Mouse (Mus musculus) granulocyte monocyte progenitor cell, adult 5-6 weeks (primary cell): ENCODE measurements around the gene Tppp. TPM values are rescaled to one million over a fixed set of nuclear protein-coding genes. Genes with fewer than 3 reads are reported as not detected.

Experiments
- total RNA-seq, 2 experiments: library from RNA; stranded (forward) in 1 of 2; stranded (reverse) in 1 of 2; fragments of 200-712, 200-1000 nt in 1 of 2; fragments of >200 nt in 1 of 2; fragmentation: Nextera tagmentation in 1 of 2; gene quantifications; 2 replicates each; pipeline ENCODE4 v1.2.3; 2014 to 2017

Gene Tppp
- total RNA-seq, 2 experiments from 2014 or later: not detected

Other genes starting within 250 kb of the Tppp start
- gene Nkd2, start 161.8 kb upstream of the Tppp start, total RNA-seq (2014; fragmentation: Nextera tagmentation): not detected in 2 replicates
- gene Nkd2, start 161.8 kb upstream of the Tppp start, total RNA-seq (2017): not detected in 2 replicates
- gene Trip13, start 71.6 kb upstream of the Tppp start, total RNA-seq (2014; fragmentation: Nextera tagmentation): 33.9 and 34.2 TPM in 2 replicates
- gene Trip13, start 71.6 kb upstream of the Tppp start, total RNA-seq (2017): 36.6 and 57.9 TPM in 2 replicates
- 33.5 and 37.1 TPM in 2 replicates for gene Brd9, start 71.6 kb upstream of the Tppp start, total RNA-seq (2014; fragmentation: Nextera tagmentation)
- gene Brd9, start 71.6 kb upstream of the Tppp start, total RNA-seq (2017): 94.5 and 119 TPM in 2 replicates
- gene Zdhhc11, start 45.6 kb upstream of the Tppp start, total RNA-seq (2014; fragmentation: Nextera tagmentation): not detected in 2 replicates
- not detected in 2 replicates for gene Zdhhc11, start 45.6 kb upstream of the Tppp start, total RNA-seq (2017)
- gene Cep72, start 52.9 kb downstream of the Tppp start, total RNA-seq (2014; fragmentation: Nextera tagmentation): 12.9 and 36.9 TPM in 2 replicates
- 15.0 and 16.0 TPM in 2 replicates for gene Cep72, start 52.9 kb downstream of the Tppp start, total RNA-seq (2017)
- not detected in 2 replicates for gene Slc9a3, start 112.0 kb downstream of the Tppp start, total RNA-seq (2014; fragmentation: Nextera tagmentation)
- not detected in 2 replicates for gene Slc9a3, start 112.0 kb downstream of the Tppp start, total RNA-seq (2017)
- 13.2 and 26.9 TPM in 2 replicates for gene Exoc3, start 199.3 kb downstream of the Tppp start, total RNA-seq (2014; fragmentation: Nextera tagmentation)
- gene Exoc3, start 199.3 kb downstream of the Tppp start, total RNA-seq (2017): 28.4 and 35.5 TPM in 2 replicates